Mouse (Mus musculus): ENCODE measurements around the gene Myzap.

DNA sequence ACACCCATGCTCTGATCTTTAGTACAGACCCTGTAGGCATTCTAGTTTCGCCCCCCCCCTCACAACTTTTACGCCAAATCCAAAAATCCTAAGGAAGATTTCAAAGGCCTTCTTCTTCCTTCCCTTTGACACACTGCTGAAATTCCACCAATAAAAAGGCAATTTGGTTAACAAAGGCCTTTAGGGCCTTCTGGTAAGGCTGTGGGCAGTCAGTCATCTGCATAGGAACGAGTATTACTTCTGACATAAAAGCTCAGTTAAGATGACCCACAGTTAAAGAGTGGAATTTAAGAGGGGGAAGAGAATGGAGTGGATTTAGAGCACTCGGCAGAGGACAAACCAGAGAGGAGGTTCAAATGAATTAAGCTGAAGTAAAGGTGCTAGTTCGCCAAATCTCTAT is 98.4 kb downstream of the Myzap start:
- no peak for TF ChIP-seq POLR2A (IDR thresholded peaks at IDR 0.05; ENCODE audit: borderline replicate concordance, insufficient read depth, low read length)
- TF ChIP-seq CTCF (IDR thresholded peaks at IDR 0.05; ENCODE audit: borderline replicate concordance, insufficient read depth, low read depth, low read length): no peak

Data from cerebellum, adult 2 months (tissue).